Mouse (Mus musculus) ES-E14 (cell line): ENCODE data around the gene Hrc.

Experiments
- CHD2 ChIP-seq: IDR thresholded peaks from 2 replicates; pipeline ENCODE4 v1.6.1; 2014; ENCODE audit warnings: mild to moderate bottlenecking, low read depth, low read length, inconsistent platforms
- HCFC1 ChIP-seq: IDR thresholded peaks from 2 replicates; pipeline ENCODE4 v1.6.1; 2012; ENCODE audit warnings: low read length, inconsistent platforms, borderline replicate concordance; ENCODE audit not compliant: insufficient read depth
- MAFK ChIP-seq: IDR thresholded peaks from 2 replicates; pipeline ENCODE4 v1.6.1; 2014; ENCODE audit warnings: mild to moderate bottlenecking, low read depth, low read length, inconsistent platforms; ENCODE audit not compliant: insufficient read depth
- ZC3H11A ChIP-seq: IDR thresholded peaks from 2 replicates; pipeline ENCODE4 v1.6.1; 2012; ENCODE audit warnings: low read depth, mild to moderate bottlenecking, inconsistent platforms, low read length, borderline replicate concordance
- ZNF384 ChIP-seq: IDR thresholded peaks from 2 replicates; pipeline ENCODE4 v1.6.1; 2012; ENCODE audit warnings: low read depth, low read length, inconsistent platforms

- TF ChIP-seq ZC3H11A (peak; percentile 10; the same call in 1 of the 2 replicates), ZNF384 (no peak), CHD2 (no peak), MAFK (no peak), HCFC1 (no peak)
Observed at GRCm38 (mm10) chr7:45305275-45305674, 29.8 kb upstream of the Hrc start.
